Mouse (Mus musculus): Measurements from ENCODE around the gene 2210017I01Rik. TPM values are rescaled to one million over a fixed set of nuclear protein-coding genes. Genes with fewer than 3 reads are reported as not detected.

2210017I01Rik gene
- not detected for total RNA-seq (2021)
- long read RNA-seq, experiment 1, result 0 reads
- long read RNA-seq, experiment 2, result 0 reads

DNA sequence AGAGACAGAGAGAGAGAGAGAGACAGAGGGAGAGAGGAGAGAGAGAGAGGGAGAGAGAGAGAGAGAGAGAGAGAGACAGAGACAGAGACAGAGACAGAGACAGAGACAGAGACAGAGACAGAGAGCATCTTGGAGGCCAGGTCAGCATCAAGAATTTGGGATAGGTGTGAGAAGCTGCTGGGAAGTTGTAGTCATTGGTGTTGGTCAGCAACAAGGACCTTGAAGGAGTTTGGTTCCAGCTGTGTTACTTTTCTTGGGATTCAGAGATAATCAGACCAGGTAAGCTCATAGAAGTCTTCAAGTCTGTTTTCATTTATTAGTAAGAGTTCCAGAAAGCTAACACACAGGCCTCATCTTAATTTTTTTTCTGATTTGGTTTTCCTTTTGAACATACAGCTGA lies at the start of gene 2210017I01Rik:
TSS of gene 2210017I01Rik (minus strand) at position 101 of the 400 bp plus-strand sequence.
- no peak for DNase-seq (ENCODE audit: low spot score in 2 of 2)

DNA sequence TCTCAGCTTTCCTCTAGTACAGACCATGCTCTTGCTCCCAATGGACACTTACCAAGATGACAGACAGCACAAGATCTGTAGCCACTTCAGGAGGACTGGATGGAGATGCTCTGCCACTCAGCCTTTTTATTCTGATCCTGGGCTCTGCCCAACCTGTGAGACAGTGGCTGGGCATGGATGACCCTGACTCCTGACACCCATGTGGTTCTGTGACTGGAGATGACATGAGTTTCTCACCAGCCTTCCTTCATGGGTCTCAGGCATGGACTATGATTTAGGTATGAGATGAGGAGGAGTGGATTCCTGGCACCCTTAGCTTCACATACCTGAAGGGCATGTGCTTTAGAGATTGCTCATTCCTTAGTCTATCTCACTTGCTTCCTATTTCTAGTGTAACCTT lies 49.5 kb upstream of the 2210017I01Rik start, which contains the start of gene Lce1b:
TSS of gene Lce1b (minus strand) at position 101 of the 400 bp plus-strand sequence.
- no peak for DNase-seq (ENCODE audit: low spot score in 2 of 2)

DNA sequence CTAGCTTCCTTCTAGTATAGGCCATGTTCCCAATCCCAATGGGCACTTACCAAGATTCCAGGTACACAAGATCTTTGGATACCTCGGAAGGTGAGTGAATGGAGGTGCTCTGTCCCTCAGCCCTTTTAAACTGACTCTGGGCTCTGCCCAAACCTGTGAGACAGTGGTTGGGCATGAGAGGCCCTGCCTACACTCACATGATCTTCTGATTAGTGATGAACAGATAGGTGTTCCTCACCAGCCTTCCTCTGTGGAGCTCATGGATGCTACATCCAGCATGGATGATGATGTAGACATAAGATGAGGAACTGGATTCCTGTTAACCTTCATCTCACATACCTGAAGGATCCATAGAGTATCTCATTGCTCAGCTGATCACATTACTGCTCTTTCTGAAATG lies 40.9 kb upstream of the 2210017I01Rik start, which contains the start of gene Lce1a1:
TSS of gene Lce1a1 (minus strand) at position 101 of the 400 bp plus-strand sequence.
- no peak for DNase-seq (ENCODE audit: low spot score in 2 of 2)

DNA sequence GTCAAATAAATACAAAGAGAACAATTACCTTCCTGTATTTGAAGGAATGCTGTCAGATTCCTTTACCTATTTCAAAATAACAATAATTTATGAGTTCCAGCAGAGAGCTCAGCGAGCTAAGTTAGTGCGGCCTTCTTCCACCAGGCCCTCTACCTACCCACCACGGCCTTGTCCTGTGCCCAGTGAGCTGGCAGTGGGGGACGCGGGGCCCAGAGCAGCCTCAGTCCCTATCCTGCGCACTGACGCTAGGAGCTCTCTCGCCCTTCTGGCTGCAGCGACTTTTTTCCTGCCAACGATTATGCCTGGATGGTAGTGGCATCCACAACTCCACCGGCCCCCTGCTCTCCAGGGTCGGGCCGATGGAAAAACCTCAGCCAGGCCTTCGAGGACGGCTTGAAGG lies 32.6 kb upstream of the 2210017I01Rik start:
- no peak for DNase-seq (ENCODE audit: low spot score in 2 of 2)

DNA sequence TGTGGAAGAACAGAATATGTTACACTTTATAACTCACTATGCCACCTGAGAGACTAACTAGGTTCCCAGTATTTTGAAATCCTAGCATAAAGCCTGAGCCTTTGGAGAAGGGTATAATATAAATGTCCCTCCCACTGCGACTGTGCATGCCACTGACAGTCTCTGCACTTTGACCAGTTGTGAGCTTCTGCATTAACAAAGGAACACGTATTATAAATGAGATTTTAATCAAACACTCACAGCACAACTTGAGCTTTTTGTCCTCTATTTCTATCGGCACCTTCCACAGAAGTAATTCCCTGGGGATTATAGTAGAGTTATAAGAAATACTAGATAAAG lies 31.3 kb upstream of the 2210017I01Rik start:
- DNase-seq (ENCODE audit: low spot score in 2 of 2), result no peak

DNA sequence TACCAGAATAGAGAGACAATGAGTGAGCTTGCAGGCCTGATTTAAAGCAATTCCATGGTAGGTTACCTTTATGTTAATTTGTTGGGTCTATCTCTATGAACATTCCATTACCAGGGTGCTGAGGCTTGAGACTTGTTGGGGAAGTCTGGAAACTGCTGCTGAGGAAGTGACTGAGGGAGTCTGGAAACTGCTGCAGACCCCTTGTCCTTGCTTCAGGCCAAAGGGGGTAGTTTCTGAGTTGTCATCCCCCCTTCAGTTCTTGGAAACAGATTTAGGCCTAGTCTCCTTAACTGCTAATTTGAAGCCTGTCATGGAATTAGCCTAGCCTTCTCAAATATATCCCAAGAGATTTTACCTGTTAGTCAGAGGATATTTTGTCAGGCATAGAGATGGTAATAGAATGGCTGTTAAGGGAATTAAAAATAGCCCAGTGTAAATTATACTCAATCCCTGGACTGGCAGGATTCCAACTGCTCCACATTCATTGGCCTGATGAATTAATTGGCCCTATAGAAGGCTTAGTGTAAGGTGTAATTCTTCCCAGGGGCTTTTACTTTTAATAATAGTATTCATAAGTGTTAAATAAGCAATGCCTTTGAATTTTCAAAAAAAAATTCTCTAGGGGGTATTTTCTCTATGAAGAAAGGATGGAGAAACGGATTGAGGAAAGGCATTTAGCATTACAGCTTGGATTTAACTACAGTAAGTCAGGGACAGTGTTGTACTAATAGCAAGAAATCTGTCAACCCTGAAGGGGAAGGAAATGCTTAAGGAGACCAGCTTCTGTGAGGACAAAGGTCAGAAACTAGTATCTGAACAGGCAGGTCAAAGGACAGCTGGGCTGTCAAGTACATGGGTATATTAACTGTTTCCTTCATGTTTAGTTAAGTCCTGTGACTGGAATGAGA lies 30.7 kb upstream of the 2210017I01Rik start:
- DNase-seq (ENCODE audit: low spot score in 2 of 2), result no peak

DNA sequence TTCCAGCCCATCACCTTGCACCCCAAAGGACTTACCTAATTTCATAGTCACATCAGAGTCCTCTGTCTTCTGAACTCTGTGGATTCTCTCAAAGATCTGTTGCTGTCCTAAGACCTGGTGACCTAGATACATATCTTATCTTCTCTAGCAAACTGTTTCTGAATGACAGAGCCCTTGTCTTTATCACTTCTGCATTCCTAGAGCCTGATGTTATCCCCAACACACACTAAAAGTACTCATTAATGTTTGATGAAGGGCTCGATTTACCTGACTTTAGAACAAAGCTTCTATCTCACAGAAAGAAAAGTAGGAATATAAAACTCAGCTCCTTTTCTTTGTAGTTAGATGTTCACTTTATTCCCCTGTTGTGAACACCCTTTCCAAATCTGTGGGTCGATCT lies 14.3 kb upstream of the 2210017I01Rik start, which contains the start of gene Lce6a:
TSS of gene Lce6a (minus strand) at position 101 of the 400 bp plus-strand sequence.
- DNase-seq (ENCODE audit: low spot score in 2 of 2), result no peak

DNA sequence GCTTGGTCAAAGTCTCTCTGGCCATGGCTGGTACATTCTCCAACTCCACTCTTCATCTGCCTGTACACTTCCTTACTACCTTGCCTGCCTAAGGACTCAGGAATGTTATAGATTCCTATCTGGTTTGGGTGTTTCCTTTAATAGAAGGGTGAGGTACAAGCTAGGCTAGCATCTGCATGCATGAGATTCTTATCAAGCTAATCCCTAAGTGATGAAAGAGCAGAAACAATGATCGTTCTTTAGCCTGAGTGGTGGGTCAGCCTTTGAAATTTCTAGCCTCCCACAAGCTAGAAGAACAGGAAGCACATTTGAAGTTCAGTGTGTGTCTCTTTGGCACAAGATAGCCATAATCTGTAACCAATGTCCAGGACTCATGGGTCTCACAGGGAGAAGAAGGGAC lies 2.5 kb upstream of the 2210017I01Rik start:
- no peak for DNase-seq (ENCODE audit: low spot score in 2 of 2)

DNA sequence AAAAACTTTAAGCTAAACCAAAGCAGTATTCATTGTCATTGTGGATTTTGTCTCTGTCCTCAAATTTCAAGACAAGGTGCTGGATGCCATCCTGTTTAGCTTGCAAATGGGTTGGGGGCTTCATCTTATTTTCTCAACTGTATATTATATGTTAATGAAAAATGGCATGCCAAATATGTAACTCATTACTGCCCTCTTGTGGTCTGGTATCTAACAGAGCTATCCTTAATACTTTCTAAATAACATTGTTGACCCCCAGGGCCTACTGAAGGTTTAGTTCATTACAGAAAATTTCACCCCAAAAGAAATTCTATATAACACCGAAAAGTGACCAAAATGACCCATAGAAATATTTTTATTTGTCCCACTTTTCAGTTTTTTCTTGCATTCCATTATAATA lies 5.1 kb downstream of the 2210017I01Rik start:
- no peak for DNase-seq (ENCODE audit: low spot score in 2 of 2)

DNA sequence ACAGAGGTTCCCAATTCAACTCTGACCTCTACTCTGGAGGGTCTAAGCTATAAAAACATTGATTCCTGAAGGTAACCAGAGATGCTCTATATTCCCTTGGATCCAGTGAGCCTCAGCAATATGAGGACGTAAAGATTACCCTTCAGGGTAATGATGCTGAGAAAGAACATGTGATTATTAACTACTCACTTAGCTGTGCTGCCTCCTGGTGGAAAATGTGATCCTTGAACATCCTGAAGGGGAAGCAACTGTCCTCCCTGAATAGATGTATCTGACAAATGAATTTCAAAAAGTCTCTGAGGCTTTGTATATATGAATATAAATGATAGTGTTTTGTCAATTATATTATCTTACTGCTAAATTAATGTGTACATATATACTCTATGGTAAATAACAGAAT lies 6.8 kb downstream of the 2210017I01Rik start:
- no peak for DNase-seq (ENCODE audit: low spot score in 2 of 2)

DNA sequence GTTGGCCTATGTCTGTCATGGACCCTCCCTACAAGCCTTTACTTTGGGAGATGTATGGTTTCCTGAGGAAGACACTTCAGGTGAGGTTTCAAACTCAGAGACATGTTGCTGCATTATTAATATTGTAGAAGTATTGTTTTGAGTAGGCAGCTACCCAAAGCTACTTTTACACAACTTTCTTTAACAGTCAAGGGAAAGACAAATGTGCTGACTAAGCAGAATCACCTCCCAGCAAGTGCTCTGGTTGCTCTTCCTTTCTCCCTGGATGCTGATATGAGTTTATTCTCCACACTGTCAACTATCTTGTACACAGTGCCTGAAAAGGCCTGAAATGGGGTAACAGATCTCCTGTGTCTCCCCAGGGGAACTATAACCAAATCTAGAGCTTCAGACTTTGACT lies 7.3 kb downstream of the 2210017I01Rik start:
- DNase-seq (ENCODE audit: low spot score in 2 of 2), result no peak

DNA sequence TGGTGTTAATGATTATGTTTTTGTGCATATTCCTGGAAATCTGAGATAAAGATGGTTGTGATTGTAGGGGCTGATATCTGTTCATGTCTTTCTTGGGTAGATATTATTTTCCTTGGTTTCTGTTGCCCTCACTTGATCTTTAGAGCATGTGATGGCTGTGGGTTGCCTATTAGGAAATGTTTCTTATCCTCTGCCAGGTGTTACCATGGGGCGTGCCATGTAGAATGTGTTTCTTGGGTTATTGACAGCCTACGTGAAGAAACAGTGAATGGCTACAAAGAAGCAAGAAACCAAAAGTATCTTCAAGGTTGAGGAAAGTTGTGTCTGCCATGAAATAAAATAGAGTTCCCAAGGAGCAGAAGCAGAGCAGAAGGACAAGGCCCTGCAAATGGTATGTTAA lies 8.9 kb downstream of the 2210017I01Rik start:
- DNase-seq (ENCODE audit: low spot score in 2 of 2), result no peak

DNA sequence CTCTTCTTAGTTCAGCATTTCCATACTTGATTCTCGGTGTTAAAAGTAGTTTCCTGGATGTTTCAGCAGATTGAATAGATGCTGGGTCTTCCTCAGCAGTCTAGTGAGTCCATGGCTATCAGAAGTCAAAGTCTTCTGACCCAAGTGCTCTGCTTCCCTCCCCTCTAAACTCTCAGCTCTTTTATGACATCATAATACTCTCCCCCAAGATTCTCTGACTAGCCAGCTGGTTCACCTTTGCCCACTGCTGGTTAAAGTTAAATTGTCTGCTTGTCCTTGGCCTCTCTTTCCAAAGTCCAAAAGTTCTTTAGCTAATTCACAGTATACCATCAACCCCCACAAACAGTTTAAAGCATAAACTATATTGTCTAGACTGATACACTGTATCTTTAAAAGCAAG lies 18.4 kb downstream of the 2210017I01Rik start, which contains the start of gene Smcp:
TSS of gene Smcp (minus strand) at position 140 of the 400 bp plus-strand sequence.
- DNase-seq (ENCODE audit: low spot score in 2 of 2), result no peak

DNA sequence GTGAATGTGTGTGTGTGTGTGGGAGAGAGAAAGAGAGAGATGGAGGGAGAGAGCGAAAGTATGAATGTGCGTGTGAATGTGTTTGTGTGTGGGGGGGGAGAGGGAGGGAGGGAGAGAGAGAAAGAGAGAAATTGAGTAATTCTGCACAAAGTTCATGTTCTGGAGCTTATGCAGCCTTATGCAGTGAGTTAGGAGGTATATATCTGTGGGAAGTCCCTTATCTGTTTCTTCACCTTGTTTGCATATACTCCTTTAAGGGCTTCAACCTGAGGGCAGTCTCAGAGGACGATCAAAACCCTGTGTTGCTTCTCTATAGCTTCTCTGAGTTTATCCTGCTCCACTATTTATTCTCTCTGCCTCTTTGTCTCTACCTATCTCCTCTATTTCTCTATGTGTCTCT lies 20.1 kb downstream of the 2210017I01Rik start:
- DNase-seq (ENCODE audit: low spot score in 2 of 2), result no peak

DNA sequence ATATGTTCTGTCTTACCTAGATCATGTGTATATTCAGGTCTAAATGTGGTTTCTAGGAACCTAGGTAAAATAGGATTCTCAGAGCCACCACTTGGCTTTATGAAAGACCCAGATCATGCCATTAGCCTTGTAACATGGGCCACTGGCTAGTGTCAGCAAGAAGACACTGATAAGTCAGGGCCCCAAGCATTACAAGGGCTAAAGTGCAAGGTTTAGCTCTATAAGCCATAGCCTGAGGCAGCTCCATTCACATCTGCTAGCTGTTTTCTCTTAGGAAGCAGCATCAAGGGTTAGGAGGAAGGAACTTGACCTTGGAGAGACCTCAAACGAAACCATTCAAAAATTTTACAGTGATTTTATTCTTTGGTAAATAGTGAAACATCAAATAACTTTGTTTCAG lies 22.2 kb downstream of the 2210017I01Rik start:
- DNase-seq (ENCODE audit: low spot score in 2 of 2), result no peak

DNA sequence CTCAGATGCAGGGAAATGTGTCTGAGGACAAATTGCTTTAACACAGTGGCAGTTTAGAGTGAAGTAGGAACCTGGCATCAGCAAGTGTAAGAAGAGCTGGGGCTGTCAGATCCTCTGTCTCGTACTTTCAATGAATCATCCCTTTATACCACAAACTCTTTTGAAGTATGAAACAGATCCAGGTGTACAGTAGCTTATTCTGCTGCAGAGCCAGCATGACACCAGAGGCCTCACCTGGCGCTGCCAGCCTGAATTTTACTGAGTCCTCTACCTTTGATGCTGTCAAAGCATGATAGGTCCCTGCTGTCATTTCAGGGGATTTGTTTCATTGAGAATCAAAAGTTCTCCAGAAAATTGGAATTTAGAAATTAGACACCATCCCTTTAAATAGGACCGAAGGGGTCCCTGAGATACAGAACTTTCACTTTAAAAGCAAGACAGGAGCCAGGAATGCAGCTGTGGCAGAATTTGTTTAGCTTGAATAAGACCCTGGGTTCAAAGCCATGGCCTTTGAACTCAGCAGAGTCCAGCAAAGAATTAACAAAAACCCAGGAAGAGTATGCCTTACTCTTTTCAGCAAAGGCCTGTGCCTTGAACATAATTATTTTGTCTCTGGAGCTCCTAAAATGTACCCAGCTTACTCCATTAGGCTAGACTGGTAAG lies 24.0 kb downstream of the 2210017I01Rik start:
- DNase-seq (ENCODE audit: low spot score in 2 of 2), result no peak

DNA sequence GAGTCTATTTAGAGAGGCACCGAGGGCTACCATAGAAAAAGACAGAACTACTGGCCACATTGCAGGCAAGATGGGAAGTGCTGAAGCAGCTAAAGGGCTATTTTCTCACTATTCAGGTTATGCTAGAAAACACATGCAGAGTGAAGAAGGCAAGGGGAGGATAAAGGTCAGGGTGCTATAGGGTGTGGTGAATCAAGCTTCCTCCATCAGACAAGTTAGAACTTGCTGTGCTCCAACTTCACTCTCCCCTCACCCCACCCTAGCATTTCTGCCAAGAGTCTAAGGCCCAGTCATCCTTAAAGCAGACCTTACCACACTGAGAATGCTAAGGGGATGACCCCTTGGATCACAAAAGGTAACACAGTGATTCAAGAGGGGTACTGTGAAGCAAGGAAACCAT lies 27.8 kb downstream of the 2210017I01Rik start:
- no peak for DNase-seq (ENCODE audit: low spot score in 2 of 2)

DNA sequence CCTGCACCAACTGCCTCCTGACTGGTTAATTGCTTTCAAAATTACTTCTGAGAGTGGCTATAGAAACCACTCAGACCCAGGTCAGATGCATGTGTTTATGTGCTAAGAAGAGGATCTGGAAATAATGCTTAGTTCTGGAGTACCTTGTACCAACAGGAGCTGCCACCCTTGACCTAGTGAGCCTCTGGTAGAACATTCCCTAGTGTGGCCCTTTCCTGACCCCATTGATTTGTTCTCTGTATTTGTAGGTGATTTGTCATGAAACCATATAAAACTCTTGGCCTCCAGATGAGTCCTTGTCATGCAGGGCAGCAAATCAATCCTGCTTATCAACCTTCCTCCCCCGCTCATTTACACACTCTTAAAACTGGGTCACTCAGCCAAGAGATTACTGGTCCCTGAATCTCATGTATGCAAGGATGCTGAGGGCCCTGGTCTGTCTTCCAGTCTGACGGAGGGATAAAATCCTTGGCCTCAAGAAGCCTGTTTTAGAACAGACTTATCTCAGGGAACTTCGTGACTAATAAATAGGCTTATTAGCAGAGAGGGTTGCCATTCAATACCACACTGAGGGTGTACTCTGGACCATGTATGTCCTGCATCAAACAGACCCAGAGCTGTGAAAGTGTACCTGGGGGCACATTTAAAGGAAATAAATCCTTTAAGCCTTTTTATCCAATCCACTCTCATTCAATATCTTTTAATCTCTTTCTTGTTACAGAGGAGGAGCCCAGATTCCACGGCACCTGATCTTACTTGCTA lies 28.5 kb downstream of the 2210017I01Rik start:
- no peak for DNase-seq (ENCODE audit: low spot score in 2 of 2)

DNA sequence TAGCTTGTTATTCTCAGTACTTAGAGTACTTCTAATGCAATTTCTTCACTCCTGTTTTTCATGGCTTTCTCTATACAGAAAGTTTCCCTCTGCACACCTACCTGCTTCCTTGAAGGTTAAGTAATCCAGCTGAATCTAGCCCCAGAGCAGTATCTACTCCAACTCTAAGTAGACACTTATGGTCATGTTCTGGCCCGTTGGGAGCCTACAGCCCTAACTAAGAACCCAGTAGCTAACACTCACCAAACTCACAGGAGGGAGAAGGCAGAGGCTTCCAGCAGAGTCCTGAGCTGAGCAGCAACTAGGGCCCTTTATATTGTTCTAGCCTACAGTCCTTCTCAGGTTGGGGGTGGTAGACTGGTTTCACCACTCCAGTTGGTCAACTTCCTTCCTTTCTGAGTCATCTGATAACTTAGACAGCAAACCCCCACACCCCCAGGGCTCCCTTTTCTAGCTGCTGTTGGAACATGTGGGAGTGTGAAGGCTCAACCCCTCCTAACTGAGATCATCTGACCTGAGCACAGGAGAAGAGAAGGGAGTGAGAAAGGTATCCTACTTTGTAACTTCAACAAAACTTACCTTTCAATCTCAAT lies 33.7 kb downstream of the 2210017I01Rik start, which contains the start of gene Ivl:
TSS of gene Ivl (minus strand) at position 287 of the 593 bp plus-strand sequence.
- DNase-seq (ENCODE audit: low spot score in 2 of 2), result no peak

DNA sequence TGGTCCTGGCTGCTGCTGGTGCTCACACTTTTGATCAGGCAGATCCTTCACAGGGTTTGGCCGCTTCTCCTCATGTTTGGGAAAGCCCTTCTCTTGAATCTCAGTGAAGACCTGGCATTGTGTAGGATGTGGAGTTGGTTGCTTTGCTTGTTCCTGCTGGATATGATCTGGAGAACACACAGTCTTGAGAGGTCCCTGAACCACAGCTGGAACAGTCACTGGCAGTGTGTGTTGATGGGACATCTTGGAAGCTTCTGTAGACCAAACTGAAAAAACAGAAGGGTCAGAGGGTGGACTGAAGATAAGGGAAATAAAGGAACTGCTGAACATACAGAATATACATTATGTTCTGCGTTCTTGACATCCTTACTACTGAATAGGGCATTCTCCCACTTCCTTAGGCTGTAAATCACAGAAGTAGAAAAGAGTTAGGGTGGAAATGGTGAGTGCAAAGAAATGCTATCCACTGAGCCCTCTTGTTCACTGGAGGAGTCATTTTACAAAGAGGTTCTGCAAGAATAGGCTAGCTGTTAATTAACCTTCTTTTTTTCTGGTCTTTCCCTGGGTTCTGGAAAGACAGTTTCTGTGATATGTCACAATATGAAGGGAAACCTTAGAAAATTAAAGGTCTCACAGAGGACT lies 34.7 kb downstream of the 2210017I01Rik start:
- no peak for DNase-seq (ENCODE audit: low spot score in 2 of 2)
